Mouse (Mus musculus) heart, embryonic 11.5 days (tissue): ENCODE results near the gene Pcnx2. TPM values are rescaled to one million over a fixed set of nuclear protein-coding genes. Genes with fewer than 3 reads are reported as not detected.

Source experiments
- ATAC-seq: fragments of 200-750 bp; cut with Nextera tagmentation; replicated peaks from 2 replicates; pipeline ENCODE4 v1.8.0; 2017; ENCODE audit warnings: moderate library complexity; ENCODE audit not compliant: insufficient number of reproducible peaks, low FRiP score, low TSS enrichment
- H3K27ac ChIP-seq: fragments of 300-500 bp; sonication (generic); 2 replicates; pipeline ENCODE4 v1.5.1; 2014; ENCODE audit warnings: mild to moderate bottlenecking, low read depth, low read length
- H3K27me3 ChIP-seq: fragments of 300-500 bp; sonication (generic); 2 replicates; pipeline ENCODE4 v1.6.1; 2014; ENCODE audit warnings: mild to moderate bottlenecking, low read length, mixed read lengths; ENCODE audit not compliant: control insufficient read depth, insufficient read depth
- H3K36me3 ChIP-seq: fragments of 300-500 bp; sonication (generic); 2 replicates; pipeline ENCODE4 v1.6.1; 2014; ENCODE audit warnings: mild to moderate bottlenecking, low read length, moderate library complexity, mixed read lengths; ENCODE audit not compliant: control insufficient read depth, insufficient read depth
- H3K4me1 ChIP-seq: fragments of 300-500 bp; sonication (generic); 2 replicates; pipeline ENCODE4 v1.6.1; 2014; ENCODE audit warnings: low read length; ENCODE audit not compliant: control insufficient read depth, insufficient read depth
- H3K4me2 ChIP-seq: fragments of 300-500 bp; sonication (generic); 2 replicates; pipeline ENCODE4 v1.6.1; 2014; ENCODE audit warnings: mild to moderate bottlenecking, moderate library complexity
- H3K4me3 ChIP-seq: fragments of 300-500 bp; sonication (generic); 2 replicates; pipeline ENCODE4 v1.5.1; 2014; ENCODE audit warnings: low read depth, low read length
- H3K9ac ChIP-seq: fragments of 300-500 bp; sonication (generic); 2 replicates; pipeline ENCODE4 v1.6.1; 2014; ENCODE audit warnings: mild to moderate bottlenecking, low read depth, low read length, moderate library complexity
- H3K9me3 ChIP-seq: fragments of 300-500 bp; sonication (generic); replicated peaks from 2 replicates; pipeline ENCODE4 v1.6.1; 2016; ENCODE audit warnings: low read length; ENCODE audit not compliant: control insufficient read depth
- WGBS: fragments of 180-500 bp; shearing (Covaris S2); extraction: QIAGEN DNeasy Blood & Tissue Kit; methylation state at CpG from one replicate; pipeline ENCODE4 v1.1.7; 2014; ENCODE audit not compliant: insufficient replicate concordance; 5-methylcytosine and 5-hydroxymethylcytosine counted together
- polyA plus RNA-seq: library from polyadenylated mRNA; unstranded; fragments of >200 nt; fragmentation: Nextera tagmentation; extraction: Ambion mirVana; gene quantifications from 2 replicates; pipeline ENCODE4 v1.2.1, GENCODE M21; 2014

Pcnx2 gene
- polyA plus RNA-seq, 1 experiment from 2014 or later: 0.27 TPM

GRCm38 (mm10) chr8:125909661-125910364 is 11.7 kb upstream of the Pcnx2 start:
- Histone ChIP-seq H3K4me2 (peak overlapping the region; percentile 93), H3K4me1 (peaks cover 4% of the 10 kb centered on the region; the same call in 1 of the 2 replicates), H3K9ac (no peak overlapping the region; the same call in 1 of the 2 replicates), H3K36me3 (no peaks in the 10 kb centered on the region), H3K4me3 (peak overlapping the region; percentile 60), H3K27me3 (peaks cover 59% of the 10 kb centered on the region), H3K9me3 (peaks cover 3% of the 10 kb centered on the region; the same call in 1 of the 2 replicates), H3K27ac (no peak overlapping the region)
- WGBS: 3% methylated on average over 30 of the region's 30 CpGs
- no peak; the same call in 1 of the 2 replicates for ATAC-seq

- Histone ChIP-seq H3K9me3 (peaks cover 3% of the 10 kb centered on the region; the same call in 1 of the 2 replicates), H3K36me3 (no peaks in the 10 kb centered on the region), H3K4me2 (no peak overlapping the region), H3K4me3 (no peak overlapping the region), H3K27me3 (peaks cover 42% of the 10 kb centered on the region), H3K27ac (no peak overlapping the region), H3K9ac (no peak overlapping the region), H3K4me1 (peaks cover 4% of the 10 kb centered on the region; the same call in 1 of the 2 replicates)
- 67% methylated on average over 2 of the region's 2 CpGs for WGBS
- ATAC-seq: no peak
Measured at GRCm38 (mm10) chr8:125907311-125907710, 9.2 kb upstream of the Pcnx2 start.

- peaks cover 3% of the 10 kb centered on the region; the same call in 1 of the 2 replicates for H3K9me3 ChIP-seq
- ATAC-seq: no peak
- no peak overlapping the region for H3K9ac ChIP-seq
- H3K27ac ChIP-seq: no peak overlapping the region
- no peaks in the 10 kb centered on the region for H3K36me3 ChIP-seq
- H3K4me1 ChIP-seq: no peaks in the 10 kb centered on the region; the same call in 1 of the 2 replicates
- H3K27me3 ChIP-seq: peaks cover 22% of the 10 kb centered on the region
- WGBS: 61% methylated on average over 2 of the region's 2 CpGs
- no peak overlapping the region for H3K4me3 ChIP-seq
- no peak overlapping the region for H3K4me2 ChIP-seq
Measured at GRCm38 (mm10) chr8:125905341-125905740, 7.2 kb upstream of the Pcnx2 start.

GRCm38 (mm10) chr8:125902521-125902920 is 4.4 kb upstream of the Pcnx2 start:
- peaks cover 2% of the 10 kb centered on the region; the same call in 1 of the 2 replicates for H3K9me3 ChIP-seq
- ATAC-seq: no peak
- 42% methylated on average over 3 of the region's 3 CpGs for WGBS
- H3K4me3 ChIP-seq: no peak overlapping the region
- H3K9ac ChIP-seq: no peak overlapping the region
- peaks cover 13% of the 10 kb centered on the region for H3K27me3 ChIP-seq
- peaks cover 5% of the 10 kb centered on the region; the same call in 1 of the 2 replicates for H3K4me1 ChIP-seq
- H3K27ac ChIP-seq: no peak overlapping the region
- H3K4me2 ChIP-seq: no peak overlapping the region
- no peaks in the 10 kb centered on the region for H3K36me3 ChIP-seq

- H3K36me3 ChIP-seq: no peaks in the 10 kb centered on the region
- H3K4me1 ChIP-seq: peaks cover 5% of the 10 kb centered on the region; the same call in 1 of the 2 replicates
- H3K9me3 ChIP-seq: no peaks in the 10 kb centered on the region
- H3K27ac ChIP-seq: no peak overlapping the region
- no peak overlapping the region for H3K4me2 ChIP-seq
- WGBS: 25% methylated on average over 2 of the region's 2 CpGs
- H3K4me3 ChIP-seq: no peak overlapping the region
- ATAC-seq: no peak
- H3K27me3 ChIP-seq: peaks cover 27% of the 10 kb centered on the region
- no peak overlapping the region for H3K9ac ChIP-seq
Measured at GRCm38 (mm10) chr8:125901167-125901566, 3.0 kb upstream of the Pcnx2 start.

- WGBS: 1% methylated on average over 6 of the region's 6 CpGs
- Histone ChIP-seq H3K4me2 (no peak overlapping the region), H3K27ac (no peak overlapping the region), H3K36me3 (no peaks in the 10 kb centered on the region), H3K4me3 (no peak overlapping the region), H3K27me3 (peaks cover 32% of the 10 kb centered on the region), H3K9ac (no peak overlapping the region), H3K4me1 (peaks cover 5% of the 10 kb centered on the region; the same call in 1 of the 2 replicates), H3K9me3 (no peaks in the 10 kb centered on the region)
- ATAC-seq: no peak
Measured at GRCm38 (mm10) chr8:125898899-125899298, 782 bp upstream of the Pcnx2 start.

- peaks cover 5% of the 10 kb centered on the region; the same call in 1 of the 2 replicates for H3K4me1 ChIP-seq
- no peak overlapping the region for H3K4me2 ChIP-seq
- H3K27ac ChIP-seq: no peak overlapping the region
- no peaks in the 10 kb centered on the region for H3K9me3 ChIP-seq
- H3K27me3 ChIP-seq: peaks cover 32% of the 10 kb centered on the region
- H3K9ac ChIP-seq: no peak overlapping the region
- H3K36me3 ChIP-seq: no peaks in the 10 kb centered on the region
- 51% methylated on average over 11 of the region's 11 CpGs for WGBS
- H3K4me3 ChIP-seq: no peak overlapping the region
- no peak for ATAC-seq
Measured at GRCm38 (mm10) chr8:125897388-125897787, 729 bp downstream of the Pcnx2 start.

- H3K4me1 ChIP-seq: no peaks in the 10 kb centered on the region
- H3K9ac ChIP-seq: no peak overlapping the region
- no peak overlapping the region for H3K4me2 ChIP-seq
- no peaks in the 10 kb centered on the region for H3K36me3 ChIP-seq
- WGBS: 68% methylated on average over 3 of the region's 3 CpGs
- no peak for ATAC-seq
- no peak overlapping the region for H3K27ac ChIP-seq
- H3K9me3 ChIP-seq: no peaks in the 10 kb centered on the region; the same call in 1 of the 2 replicates
- no peaks in the 10 kb centered on the region for H3K27me3 ChIP-seq
- no peak overlapping the region for H3K4me3 ChIP-seq
Measured at GRCm38 (mm10) chr8:125889920-125890319, 8.2 kb downstream of the Pcnx2 start.
